Mouse (Mus musculus) layer of hippocampus, adult 18-20 months (tissue): ENCODE data around the gene Teddm2. TPM values are rescaled to one million over a fixed set of nuclear protein-coding genes. Genes with fewer than 3 reads are reported as not detected.
A peak's percentile ranks its signal among the peaks of the same experiment; 100 is the strongest.
"Not testable (repeated sequence)": the region's sequence is repeated elsewhere in the genome, so short reads cannot be mapped to it uniquely, and the experiment has no call there.

Source experiments
- DNase-seq, 2 experiments: peaks; one replicate each; pipeline ENCODE4 v3.0.0; 2022; ENCODE audit warnings: low spot score in 2 of 2
- total RNA-seq, 2 experiments: library from RNA; stranded (reverse); gene quantifications; 2 replicates each; pipeline ENCODE4 v1.2.3; 2021

Gene Teddm2
- total RNA-seq, 2 experiments from 2014 or later: 1.7 to 2.4 TPM

- peak in 1 of 2 experiments; percentile 1 for DNase-seq
Measured at GRCm38 (mm10) chr1:153905884-153906283, 5.9 kb upstream of the Teddm2 start.

DNA sequence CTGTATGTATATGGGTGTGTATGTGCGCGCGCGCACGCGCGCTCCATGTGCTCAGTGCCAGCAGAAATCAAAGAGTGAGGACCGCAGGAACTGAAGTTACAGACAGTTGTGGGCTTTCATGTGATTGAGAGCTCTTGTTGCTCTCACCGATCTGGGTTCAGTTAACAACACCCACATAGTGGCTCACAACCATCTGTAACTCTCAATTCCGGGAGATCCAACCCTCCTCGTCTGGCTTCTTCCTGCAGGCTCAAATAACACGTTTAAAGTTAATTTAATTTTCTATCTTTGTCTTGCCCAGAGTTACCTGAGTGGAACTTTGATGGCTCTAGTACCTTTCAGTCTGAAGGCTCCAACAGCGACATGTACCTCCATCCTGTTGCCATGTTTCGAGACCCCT lies 4.2 kb upstream of the Teddm2 start:
- DNase-seq: peak in 1 of 2 experiments; percentile 66

DNA sequence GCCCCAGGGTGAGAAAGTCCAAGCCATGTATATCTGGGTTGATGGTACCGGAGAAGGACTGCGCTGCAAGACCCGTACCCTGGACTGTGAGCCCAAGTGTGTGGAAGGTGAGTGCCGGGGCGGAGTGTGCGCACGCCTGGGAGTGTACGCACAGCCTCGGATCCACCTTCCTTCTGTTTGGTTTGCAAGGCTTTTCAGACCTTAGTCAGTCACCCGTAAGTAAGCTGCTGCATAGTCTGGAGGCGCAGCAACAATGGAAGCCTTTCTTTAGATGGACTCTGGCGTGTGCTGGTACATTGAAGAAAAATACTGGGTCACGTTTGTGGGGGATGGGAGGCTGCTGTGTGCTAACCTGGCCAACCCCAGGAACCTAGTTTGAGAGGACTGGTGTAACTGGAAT lies 3.0 kb upstream of the Teddm2 start:
- peak in 1 of 2 experiments; percentile 9 for DNase-seq

DNA sequence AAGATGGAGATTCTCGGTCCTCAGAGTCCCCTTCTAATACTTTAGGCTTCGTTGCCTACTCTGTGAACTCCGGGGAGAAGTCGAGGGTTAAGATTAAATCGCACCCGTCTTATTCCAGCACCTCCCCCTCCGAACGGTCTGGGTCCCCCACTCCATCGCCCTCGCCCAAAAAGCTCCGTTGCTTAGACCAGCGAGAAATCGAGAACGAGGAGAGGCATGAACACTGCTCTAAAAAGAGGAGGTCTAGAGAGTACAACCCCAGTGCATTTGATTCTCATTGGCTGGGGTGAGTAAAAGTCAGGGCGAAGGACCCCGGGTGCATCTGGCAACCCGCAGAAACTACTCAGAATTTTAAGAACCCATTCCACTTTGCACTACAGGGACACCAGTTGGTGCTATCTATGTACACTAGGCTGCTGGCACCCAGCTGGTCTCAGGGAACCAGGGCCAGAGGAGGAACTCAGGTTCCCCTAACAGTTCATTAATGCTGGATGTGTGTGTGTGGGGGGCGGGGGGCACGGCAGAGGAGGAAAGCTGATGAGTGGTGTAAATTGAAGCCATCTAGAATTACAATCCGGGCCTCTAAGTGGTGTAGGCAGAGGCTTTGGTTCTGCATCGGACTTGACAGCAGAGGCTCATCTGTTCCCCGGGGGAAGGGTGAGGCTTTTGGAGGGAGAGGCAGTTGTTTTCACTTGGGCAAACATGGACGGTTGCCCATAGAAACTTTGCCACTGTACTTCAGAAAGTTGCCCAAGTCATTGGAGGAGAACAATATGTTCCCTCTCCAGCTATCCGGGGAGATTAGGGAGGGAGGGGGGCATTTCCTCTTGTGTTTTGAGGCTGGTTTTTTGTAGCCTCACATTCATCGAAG lies 1.1 kb upstream of the Teddm2 start:
- no peak for DNase-seq

DNA sequence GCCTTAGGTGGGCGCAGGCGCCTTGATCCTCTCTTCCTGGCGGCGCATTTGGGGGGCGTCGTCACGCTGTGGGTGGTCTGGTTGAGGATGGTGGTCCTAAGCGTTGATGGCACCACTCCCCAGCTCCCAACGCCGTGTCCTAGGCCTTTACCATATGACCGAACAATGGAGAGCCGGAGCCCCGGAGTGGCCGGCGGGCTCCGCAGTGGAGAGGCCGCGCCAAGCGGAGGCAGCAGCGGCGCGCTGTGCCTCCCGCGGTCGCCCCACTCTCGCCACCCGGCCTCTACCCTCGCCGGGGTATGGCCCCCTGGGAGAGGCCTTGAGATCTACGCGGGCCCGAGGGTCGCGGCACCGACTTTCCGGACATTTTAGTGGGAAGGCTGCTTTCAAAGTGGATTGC lies 353 bp upstream of the Teddm2 start:
- no peak for DNase-seq

GRCm38 (mm10) chr1:153898989-153899730 lies 868 bp downstream of the Teddm2 start:
- DNase-seq: no peak

- no peak for DNase-seq
Measured at GRCm38 (mm10) chr1:153897196-153897595, 2.8 kb downstream of the Teddm2 start.

DNA sequence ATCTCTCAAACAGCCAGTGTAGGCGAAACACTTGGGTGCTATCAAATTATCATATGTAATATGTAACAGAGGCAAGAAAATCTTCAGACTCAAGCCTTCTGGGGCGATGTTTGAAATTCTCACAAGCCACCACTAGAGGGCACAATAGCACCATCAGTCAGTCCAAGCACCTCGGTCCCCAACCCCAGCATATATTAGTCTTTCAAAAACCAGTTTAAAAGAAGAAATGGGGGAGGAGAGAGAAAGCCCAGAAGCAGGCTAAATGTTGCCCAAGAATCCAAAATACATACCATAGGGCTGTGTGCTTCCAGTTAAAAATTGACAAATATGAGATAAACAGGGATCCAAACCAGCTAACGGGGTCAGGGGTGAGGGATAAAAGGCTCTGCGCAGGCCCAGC lies 5.0 kb downstream of the Teddm2 start:
- peak; percentile 66 to 91 for DNase-seq

DNA sequence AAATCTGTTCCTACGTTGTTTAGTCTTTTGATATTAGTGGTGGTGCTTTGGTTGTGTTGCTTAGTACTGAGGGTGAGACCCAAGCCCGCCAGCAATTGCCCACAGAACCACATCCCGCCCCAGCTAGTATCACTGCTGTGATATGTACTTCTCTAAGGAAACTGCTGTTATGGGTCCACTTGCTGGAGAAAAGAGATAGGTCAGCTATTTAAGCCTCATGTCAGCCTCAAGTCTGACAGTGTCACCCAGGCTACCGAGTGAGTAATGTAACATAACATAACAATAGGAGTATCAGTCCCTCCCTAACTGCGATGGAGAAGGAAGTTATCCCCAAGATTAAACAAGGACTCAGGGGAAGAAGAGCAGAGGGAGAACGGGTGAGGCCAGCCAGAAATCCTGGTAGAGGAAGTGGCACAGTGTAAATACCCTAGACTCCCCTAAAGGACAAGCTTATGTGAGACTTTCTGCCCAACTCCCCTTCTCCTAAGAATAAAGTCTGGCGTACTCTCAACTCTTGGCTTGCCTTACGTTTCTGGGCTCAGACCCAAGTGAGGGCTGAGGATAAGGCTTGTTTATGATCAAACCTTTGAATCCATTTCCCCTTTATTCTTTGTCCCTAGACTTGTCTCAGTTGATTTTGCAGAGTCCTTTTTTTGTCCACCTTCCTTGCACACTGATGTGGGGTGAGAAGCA lies 5.7 kb downstream of the Teddm2 start:
- DNase-seq: no peak

DNA sequence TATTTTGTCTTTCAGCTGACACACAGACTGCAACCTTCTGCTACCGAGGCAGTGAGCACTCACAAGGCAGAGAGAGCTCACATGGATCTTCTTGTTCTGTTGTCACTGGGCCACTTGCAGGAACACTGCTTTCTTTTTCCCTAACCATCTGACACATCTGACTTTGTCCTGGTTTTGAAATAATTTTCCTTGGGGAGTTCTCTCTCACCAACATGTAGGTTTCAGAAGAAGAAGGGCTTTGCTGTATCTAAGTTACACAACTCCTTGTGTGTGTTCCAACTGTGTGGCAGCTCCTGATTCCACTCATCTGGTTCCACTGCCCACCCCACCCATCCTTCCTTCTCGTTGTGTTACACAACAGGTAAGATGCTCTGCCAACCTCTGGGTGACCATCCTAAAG lies 6.3 kb downstream of the Teddm2 start:
- DNase-seq: no peak

DNA sequence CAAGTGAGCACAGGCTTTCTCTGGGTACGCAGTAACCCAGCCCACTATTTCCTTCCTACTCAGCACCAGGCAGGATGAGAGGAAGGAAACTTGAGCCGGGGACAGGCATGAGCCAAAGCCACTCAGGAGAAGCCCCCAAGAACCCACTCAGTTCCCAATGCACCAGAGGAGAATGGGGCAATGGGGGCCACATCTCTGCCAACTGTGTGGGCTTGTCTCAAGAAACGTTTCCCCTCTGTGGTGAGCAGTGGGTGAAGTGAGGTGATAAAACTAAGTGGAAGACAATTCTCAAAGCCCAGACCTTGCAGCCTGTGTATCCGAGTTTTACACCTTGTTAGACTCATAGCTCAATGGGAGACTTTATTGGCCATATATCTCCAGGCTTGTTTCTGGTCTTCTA lies 8.6 kb downstream of the Teddm2 start, which contains the start of gene Teddm1a:
Gene Teddm1a (plus strand): TSS at position 301 of the 400 bp plus-strand sequence.
- DNase-seq: no peak

- no peak for DNase-seq
Measured at GRCm38 (mm10) chr1:153890121-153890520, 9.9 kb downstream of the Teddm2 start.

DNA sequence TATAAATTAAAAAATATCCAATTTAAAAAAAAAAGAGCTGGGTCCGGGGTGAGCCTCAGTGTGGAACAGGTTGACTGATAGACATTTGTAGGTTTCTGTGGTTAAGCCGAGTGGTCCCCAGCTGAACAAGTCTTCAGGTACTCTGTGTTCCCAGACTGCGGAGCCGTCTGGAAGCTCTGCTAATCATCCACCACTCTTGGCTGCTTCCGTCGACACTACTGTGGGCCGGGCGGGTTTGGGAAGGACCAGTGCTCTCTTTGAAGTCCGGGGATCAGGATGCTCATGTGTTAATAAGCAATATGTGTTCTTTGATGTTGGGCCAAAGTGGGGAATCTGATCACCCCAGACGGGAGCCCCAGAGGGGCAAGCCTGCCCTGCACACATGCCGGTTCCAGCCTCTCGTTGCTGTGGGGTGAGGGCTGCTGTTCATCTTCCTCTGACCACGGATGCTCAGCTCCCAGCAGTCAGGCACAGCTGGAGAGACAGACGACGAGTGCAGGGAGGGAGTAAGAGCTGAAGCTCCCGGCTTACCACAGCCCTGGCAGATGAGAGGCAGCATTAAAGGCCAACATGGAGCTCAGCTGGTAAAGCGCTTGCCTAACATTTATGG lies 13.9 kb downstream of the Teddm2 start:
- no peak for DNase-seq

DNA sequence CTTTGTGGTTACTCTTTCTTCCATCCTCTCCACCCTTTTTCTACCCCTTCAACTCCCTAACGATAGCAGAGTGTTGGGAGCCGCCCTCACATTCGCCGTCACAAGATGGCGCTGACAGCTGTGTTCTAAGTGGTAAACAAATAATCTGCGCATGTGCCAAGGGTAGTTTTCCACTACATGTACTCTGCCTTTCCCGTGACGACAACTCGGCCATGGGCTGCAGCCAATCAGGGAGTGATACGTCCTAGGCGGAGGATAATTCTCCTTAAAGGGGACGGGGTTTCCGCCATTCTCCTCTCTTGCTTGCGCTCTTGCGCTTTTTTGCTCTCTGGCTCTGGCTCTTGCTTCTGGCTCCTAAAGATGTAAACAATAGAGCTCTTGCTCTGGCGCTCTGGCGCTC lies 19.6 kb downstream of the Teddm2 start:
- DNase-seq: not testable (repeated sequence)

GRCm38 (mm10) chr1:153874045-153874444 lies 26.0 kb downstream of the Teddm2 start, which contains the start of gene Teddm1b:
Gene Teddm1b, plus strand, starts transcription at chr1:153874345.
- DNase-seq: no peak

DNA sequence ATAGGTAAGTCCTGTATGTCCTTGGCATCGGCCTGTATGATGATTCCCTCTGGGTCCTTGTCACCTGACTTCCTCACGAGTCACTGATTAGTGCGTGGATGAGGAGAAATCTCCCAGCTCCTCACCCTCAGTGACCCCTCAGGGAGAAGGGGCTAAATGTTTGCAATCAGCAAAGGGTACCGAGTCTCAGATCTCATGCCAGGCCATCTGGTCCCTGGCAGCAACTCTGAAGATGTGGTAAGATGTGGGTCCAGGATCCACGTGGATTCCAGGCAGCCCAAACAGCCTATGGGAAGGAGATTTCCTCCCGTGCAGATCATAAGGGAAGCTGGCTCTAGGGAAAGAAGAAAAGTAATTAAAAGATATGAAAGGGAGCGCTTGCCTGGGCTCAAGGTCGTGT lies 44.1 kb downstream of the Teddm2 start:
- no peak for DNase-seq

DNA sequence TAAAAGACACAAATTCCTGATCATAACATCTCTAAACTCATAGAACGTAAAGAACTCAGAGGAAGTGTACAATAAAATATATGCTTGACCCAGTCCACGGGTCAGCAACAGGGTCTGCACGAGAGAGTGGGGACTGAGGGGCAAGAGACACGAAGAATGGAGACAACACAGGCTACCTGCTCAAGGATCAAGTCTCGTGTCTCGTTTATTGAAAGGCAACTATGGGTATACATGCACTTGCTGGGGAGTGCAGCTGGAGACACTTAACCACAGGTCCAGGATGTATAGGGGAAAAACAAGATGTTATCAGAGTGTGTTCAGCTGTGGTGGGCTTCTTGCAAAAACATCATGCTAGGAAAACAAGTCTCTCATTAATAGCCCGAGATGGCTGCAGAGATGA lies 47.3 kb downstream of the Teddm2 start:
- DNase-seq: not testable (repeated sequence)

DNA sequence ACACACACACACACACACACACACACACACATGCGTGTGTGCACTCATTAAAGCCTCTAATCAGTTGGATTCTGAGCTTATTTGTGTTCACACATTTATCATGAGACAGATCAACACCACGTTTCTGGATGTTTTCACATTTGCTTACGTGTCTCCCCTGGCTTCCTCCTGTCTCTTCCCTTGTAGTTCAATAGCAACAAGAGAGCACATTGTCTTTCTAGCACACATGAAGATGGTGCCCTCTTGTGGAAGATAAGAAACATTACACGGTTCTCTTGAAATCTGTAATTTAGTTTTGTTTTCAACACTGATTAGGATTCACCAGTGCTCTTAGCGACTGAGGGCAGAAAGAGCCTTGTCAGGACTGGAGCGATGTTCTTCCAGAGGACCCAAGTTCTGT lies 53.2 kb downstream of the Teddm2 start:
- peak in 1 of 2 experiments; percentile 28 for DNase-seq

GRCm38 (mm10) chr1:153846420-153846819 lies 53.6 kb downstream of the Teddm2 start:
- DNase-seq: no peak

DNA sequence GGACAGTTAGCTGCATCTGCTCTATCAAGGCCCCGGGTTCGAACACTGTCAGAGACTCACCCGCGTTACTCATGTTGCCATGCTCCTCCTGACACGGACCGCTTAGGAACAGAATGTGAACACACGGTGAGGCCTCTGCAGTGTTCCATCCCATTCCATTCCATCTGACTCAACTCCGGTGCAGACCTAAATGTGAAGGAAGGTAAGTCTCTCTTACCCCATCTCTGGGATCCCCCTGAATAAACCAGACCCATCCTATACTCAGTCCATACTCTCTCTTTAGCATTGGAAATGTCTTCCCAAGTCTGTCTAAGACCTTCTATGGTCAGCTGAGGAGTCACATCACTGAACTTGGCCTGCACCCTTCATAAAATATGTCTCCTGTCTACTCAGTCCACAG lies 56.0 kb downstream of the Teddm2 start, which contains the start of gene Rgsl1:
Gene Rgsl1 (minus strand): TSS at position 101 of the 400 bp plus-strand sequence.
- no peak for DNase-seq

DNA sequence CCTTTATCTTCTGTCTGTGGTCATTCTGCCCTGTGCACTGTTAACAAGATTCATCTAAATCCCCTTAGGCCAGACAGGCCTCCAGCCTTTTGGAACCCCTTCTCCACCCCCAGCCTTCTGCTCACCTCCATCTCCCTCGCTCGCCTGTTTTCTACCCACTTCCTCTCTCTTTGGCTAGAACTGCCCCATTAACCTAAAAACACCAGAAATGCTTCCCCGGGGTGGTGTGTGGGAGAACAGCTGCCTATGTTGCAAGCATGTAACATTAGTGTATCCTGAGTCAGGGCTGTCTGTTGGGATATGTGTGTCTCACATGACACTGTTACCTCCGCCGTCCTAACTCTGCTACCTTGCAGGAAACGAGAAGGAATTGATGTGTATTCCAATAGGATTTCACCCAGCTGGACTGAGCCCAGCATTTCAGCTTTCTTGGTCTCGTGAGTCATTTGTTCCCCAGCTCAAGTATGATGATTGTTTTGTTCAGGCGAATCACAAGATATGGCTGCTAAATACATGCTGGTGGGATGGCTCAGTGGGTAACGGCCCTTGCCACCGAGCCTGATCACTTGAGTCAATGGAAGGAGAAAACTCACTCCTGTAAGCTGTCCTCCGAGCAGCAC lies 57.8 kb downstream of the Teddm2 start:
- DNase-seq: peak in 1 of 2 experiments; percentile 10
